Mouse (Mus musculus): Measurements from ENCODE around the gene H2-T24. TPM values are rescaled to one million over a fixed set of nuclear protein-coding genes. Genes with fewer than 3 reads are reported as not detected.
"Not testable (repeated sequence)": the region's sequence is repeated elsewhere in the genome, so short reads cannot be mapped to it uniquely, and the experiment has no call there.

The H2-T24 gene
- polyA plus RNA-seq, 1 experiment from 2014 or later = 0.31 TPM

GRCm38 (mm10) chr17:36031583-36032331, 11.4 kb upstream of the H2-T24 start:
- H3K27me3 ChIP-seq = not testable (repeated sequence)

GRCm38 (mm10) chr17:36030703-36031582, 10.6 kb upstream of the H2-T24 start:
- not testable (repeated sequence) for ATAC-seq; DNase-seq (ENCODE audit: low read depth, low spot score); H3K27me3 ChIP-seq
- in situ Hi-C loops (cut with MboI; ENCODE audit: low pct_unique_long_range_greater_than_20kb) = loop anchor here (10.0 kb wide), 1 partner anchor 84 kb away; no protein-coding TSS in a partner anchor
- CTCF ChIA-PET = interaction anchor here (0.9 to 3.1 kb wide), 4 partner anchors 10 to 34 kb away, joined by 3 to 12 read pairs (median 4); partner anchors contain the start of gene H2-T24
- POLR2A ChIA-PET = interaction anchor here (0.7 kb wide), 1 partner anchor 33 kb away, joined by 3 read pairs; no protein-coding TSS in a partner anchor

More at GRCm38 (mm10) chr17:36031583-36032331, 11.4 kb upstream of the H2-T24 start:
- peak; percentile 76 for TF ChIP-seq CTCF (IDR thresholded peaks at IDR 0.05)
- POLR2A ChIA-PET = interaction anchor here (0.7 kb wide), 1 partner anchor 33 kb away, joined by 3 read pairs; no protein-coding TSS in a partner anchor
- not testable (repeated sequence) for DNase-seq (ENCODE audit: low read depth, low spot score)
- ATAC-seq = peak; percentile 66
- CTCF ChIA-PET = interaction anchor here (0.9 to 3.1 kb wide), 3 partner anchors 11 to 31 kb away, joined by 3 to 12 read pairs (median 6); partner anchors contain the start of gene H2-T24
- in situ Hi-C loops (cut with MboI; ENCODE audit: low pct_unique_long_range_greater_than_20kb) = loop anchor here (10.0 kb wide), 1 partner anchor 83 kb away; no protein-coding TSS in a partner anchor

- H3K27me3 ChIP-seq; ATAC-seq; DNase-seq (ENCODE audit: low read depth, low spot score); POLR2A ChIA-PET: not testable (repeated sequence)
- CTCF ChIA-PET = interaction anchor here (1.0 to 3.1 kb wide), 3 partner anchors 27 to 33 kb away, joined by 3 to 12 read pairs (median 6); no protein-coding TSS in a partner anchor
- in situ Hi-C loops (cut with MboI; ENCODE audit: low pct_unique_long_range_greater_than_20kb) = loop anchor here (10.0 kb wide), 1 partner anchor 85 kb away; no protein-coding TSS in a partner anchor
Observed at GRCm38 (mm10) chr17:36030046-36030702, 9.8 kb upstream of the H2-T24 start.

- in situ Hi-C loops (cut with MboI; ENCODE audit: low pct_unique_long_range_greater_than_20kb) = no loop called here
- no peak for TF ChIP-seq CTCF (IDR thresholded peaks at IDR 0.05)
- ChIA-PET CTCF (interaction anchor here (0.8 to 1.8 kb wide), 2 partner anchors 31 to 35 kb away, joined by 3 to 5 read pairs; no protein-coding TSS in a partner anchor), POLR2A (no interaction called here)
- DNase-seq (ENCODE audit: low read depth, low spot score) (no peak), ATAC-seq (no peak)
- H3K27me3 ChIP-seq = no peaks in the 10 kb centered on the region
Observed at GRCm38 (mm10) chr17:36028879-36029619, 8.7 kb upstream of the H2-T24 start.

GRCm38 (mm10) chr17:36027663-36028062, 7.3 kb upstream of the H2-T24 start:
- ATAC-seq = no peak
- no peaks in the 10 kb centered on the region for H3K27me3 ChIP-seq
- no peak for DNase-seq (ENCODE audit: low read depth, low spot score)
- CTCF ChIA-PET = interaction anchor here (1.4 to 1.8 kb wide), 2 partner anchors 34 kb away, joined by 3 to 5 read pairs; no protein-coding TSS in a partner anchor
- in situ Hi-C loops (cut with MboI; ENCODE audit: low pct_unique_long_range_greater_than_20kb) = no loop called here
- POLR2A ChIA-PET = no interaction called here
- no peak for TF ChIP-seq CTCF (IDR thresholded peaks at IDR 0.05)

GRCm38 (mm10) chr17:36025901-36026300, 5.5 kb upstream of the H2-T24 start:
- TF ChIP-seq CTCF (IDR thresholded peaks at IDR 0.05) = no peak
- ATAC-seq (no peak), DNase-seq (ENCODE audit: low read depth, low spot score) (no peak)
- ChIA-PET POLR2A (no interaction called here), CTCF (interaction anchor here (1.4 kb wide), 2 partner anchors 21 to 32 kb away, joined by 3 to 5 read pairs; no protein-coding TSS in a partner anchor)
- in situ Hi-C loops (cut with MboI; ENCODE audit: low pct_unique_long_range_greater_than_20kb) = no loop called here
- no peaks in the 10 kb centered on the region for H3K27me3 ChIP-seq

- ChIA-PET CTCF (interaction anchor here (1.4 to 3.0 kb wide), 3 partner anchors 20 to 31 kb away, joined by 3 to 8 read pairs (median 5); no protein-coding TSS in a partner anchor), POLR2A (no interaction called here)
- H3K27me3 ChIP-seq = no peaks in the 10 kb centered on the region
- in situ Hi-C loops (cut with MboI; ENCODE audit: low pct_unique_long_range_greater_than_20kb) = no loop called here
- TF ChIP-seq CTCF (IDR thresholded peaks at IDR 0.05) = no peak
- ATAC-seq (no peak), DNase-seq (ENCODE audit: low read depth, low spot score) (no peak)
Observed at GRCm38 (mm10) chr17:36025197-36025596, 4.8 kb upstream of the H2-T24 start.

GRCm38 (mm10) chr17:36023710-36024654, 3.6 kb upstream of the H2-T24 start:
- DNase-seq (ENCODE audit: low read depth, low spot score) = no peak
- POLR2A ChIA-PET = no interaction called here
- no peak for TF ChIP-seq CTCF (IDR thresholded peaks at IDR 0.05)
- ATAC-seq = no peak
- no peaks in the 10 kb centered on the region for H3K27me3 ChIP-seq
- in situ Hi-C loops (cut with MboI; ENCODE audit: low pct_unique_long_range_greater_than_20kb) = no loop called here
- CTCF ChIA-PET = interaction anchor here (1.1 to 3.0 kb wide), 3 partner anchors 20 to 30 kb away, joined by 3 to 8 read pairs (median 5); no protein-coding TSS in a partner anchor

All from Patski (cell line).